Mouse (Mus musculus): ENCODE results near the gene Cbarp. TPM values are rescaled to one million over a fixed set of nuclear protein-coding genes. Genes with fewer than 3 reads are reported as not detected.

Gene Cbarp
- total and polyA plus RNA-seq, 2 experiments from 2014 or later, result 1.1 to 5.9 TPM

DNA sequence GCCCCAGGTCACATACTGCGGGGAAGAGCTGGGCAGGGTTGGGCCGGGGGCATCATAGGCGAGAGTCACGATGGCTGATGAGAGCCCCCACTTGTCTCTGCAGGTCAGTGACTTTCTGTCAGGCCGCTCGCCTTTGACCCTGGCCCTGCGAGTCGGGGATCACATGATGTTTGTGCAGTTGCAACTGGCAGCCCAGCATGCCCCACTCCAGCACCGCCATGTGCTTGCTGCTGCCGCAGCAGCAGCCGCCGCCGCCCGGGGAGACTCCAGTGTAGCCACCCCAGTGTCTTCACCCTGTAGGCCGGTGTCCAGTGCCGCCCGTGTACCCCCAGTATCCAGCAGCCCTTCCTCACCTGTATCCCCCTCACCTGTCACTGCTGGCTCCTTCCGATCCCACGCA is 13.1 kb upstream of the Cbarp start:
- Histone ChIP-seq H3K4me1 (ENCODE audit: control insufficient read depth, insufficient read depth) (peaks cover 36% of the 10 kb centered on the region), H3K4me2 (ENCODE audit: low read depth, low read length) (no peak overlapping the region), H3K36me3 (replicated peaks; ENCODE audit: control insufficient read depth, insufficient read depth, low read length) (peaks cover 68% of the 10 kb centered on the region), H3K9ac (replicated peaks; ENCODE audit: low read depth, low read length) (no peak overlapping the region; the same call in 1 of the 2 replicates), H3K9me3 (replicated peaks; ENCODE audit: control insufficient read depth, low read length) (no peaks in the 10 kb centered on the region), H3K27me3 (ENCODE audit: control insufficient read depth, insufficient read depth, low read length) (no peaks in the 10 kb centered on the region), H3K27ac (ENCODE audit: low read depth) (peak overlapping the region; percentile 99), H3K4me3 (ENCODE audit: low read depth, low read length) (no peak overlapping the region)
- DNase-seq (ENCODE audit: low spot score) (no peak), ATAC-seq (ENCODE audit: insufficient read depth, low read depth) (no peak)
- WGBS, result 87% methylated on average over 19 of the region's 19 CpGs
- TF ChIP-seq EP300 (IDR thresholded peaks at IDR 0.05; ENCODE audit: low read depth), result no peak
- TF ChIP-seq CTCF (IDR thresholded peaks at IDR 0.05; ENCODE audit: low read depth), result no peak

DNA sequence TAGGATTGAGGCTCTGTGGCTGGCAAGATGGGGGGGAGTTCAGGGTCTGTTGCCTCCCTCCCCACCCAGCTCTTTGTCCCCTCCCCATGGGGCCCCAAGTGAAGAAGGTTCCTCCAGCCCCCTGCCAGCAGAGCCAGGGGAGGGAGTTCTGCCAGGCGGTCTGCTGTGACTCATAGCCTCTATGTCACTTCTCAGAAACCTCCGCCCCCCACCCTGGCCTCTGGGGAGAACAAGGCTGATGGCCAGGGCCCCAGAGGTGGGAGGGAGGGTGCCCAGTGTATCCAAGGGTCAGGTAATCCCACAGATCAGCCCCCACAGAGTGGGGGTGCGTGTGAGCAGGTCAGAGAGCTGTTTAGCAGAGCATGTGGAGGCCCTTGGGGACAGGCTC is 12.2 kb upstream of the Cbarp start:
- Histone ChIP-seq H3K9me3 (replicated peaks; ENCODE audit: control insufficient read depth, low read length) (no peaks in the 10 kb centered on the region), H3K4me2 (ENCODE audit: low read depth, low read length) (peak overlapping the region; percentile 85), H3K4me1 (ENCODE audit: control insufficient read depth, insufficient read depth) (peaks cover 34% of the 10 kb centered on the region), H3K36me3 (replicated peaks; ENCODE audit: control insufficient read depth, insufficient read depth, low read length) (peaks cover 68% of the 10 kb centered on the region), H3K27ac (ENCODE audit: low read depth) (peak overlapping the region; percentile 99), H3K4me3 (ENCODE audit: low read depth, low read length) (peak overlapping the region; percentile 90), H3K27me3 (ENCODE audit: control insufficient read depth, insufficient read depth, low read length) (no peaks in the 10 kb centered on the region), H3K9ac (replicated peaks; ENCODE audit: low read depth, low read length) (peak overlapping the region; percentile 95)
- TF ChIP-seq CTCF (IDR thresholded peaks at IDR 0.05; ENCODE audit: low read depth) (no peak), EP300 (IDR thresholded peaks at IDR 0.05; ENCODE audit: low read depth) (no peak)
- WGBS, result 30% methylated on average over 3 of the region's 3 CpGs
- no peak for ATAC-seq (ENCODE audit: insufficient read depth, low read depth)
- DNase-seq (ENCODE audit: low spot score), result no peak

DNA sequence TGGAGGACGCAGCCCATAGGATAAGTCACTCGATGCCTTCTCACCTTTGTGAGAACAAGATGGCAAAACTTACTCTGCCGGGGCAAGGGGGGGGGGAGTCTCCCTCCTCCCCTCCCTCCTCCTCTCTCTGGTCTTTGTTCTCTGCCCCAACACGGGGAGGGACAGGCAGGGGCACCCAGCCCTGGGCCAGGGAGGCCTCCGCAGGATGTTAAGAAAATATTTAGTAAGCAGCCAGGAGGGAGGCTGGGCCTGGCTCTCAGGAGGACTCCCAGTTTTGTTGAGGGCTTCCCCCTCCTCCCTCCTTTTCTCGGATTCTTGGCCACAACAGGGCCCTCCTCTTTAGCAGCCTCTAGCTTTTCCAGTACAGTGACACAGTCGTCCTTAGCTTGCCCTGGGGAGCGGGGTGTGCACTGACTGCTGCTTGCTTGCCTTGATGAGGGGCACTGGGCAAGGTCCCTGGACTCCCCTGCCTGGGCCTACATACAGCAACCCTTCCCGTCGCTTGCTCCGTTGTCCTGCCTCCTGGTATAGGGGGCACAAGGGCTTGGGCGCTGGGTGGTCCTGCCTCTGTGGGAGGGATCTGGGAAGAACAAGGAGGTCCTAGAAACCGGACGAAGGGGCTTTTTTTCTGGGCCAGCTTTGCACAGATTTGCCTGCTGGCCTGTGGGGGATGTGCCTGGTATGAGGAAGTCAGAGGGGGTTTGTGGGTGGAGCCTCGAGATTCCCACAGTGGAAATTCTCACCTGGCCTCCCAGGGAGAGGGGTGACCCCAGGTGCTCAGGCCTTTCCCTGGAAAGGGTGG is 11.6 kb upstream of the Cbarp start:
- TF ChIP-seq EP300 (IDR thresholded peaks at IDR 0.05; ENCODE audit: low read depth) (no peak), CTCF (IDR thresholded peaks at IDR 0.05; ENCODE audit: low read depth) (no peak)
- Histone ChIP-seq H3K4me3 (ENCODE audit: low read depth, low read length) (peak overlapping the region; percentile 90), H3K4me2 (ENCODE audit: low read depth, low read length) (peak overlapping the region; percentile 85), H3K36me3 (replicated peaks; ENCODE audit: control insufficient read depth, insufficient read depth, low read length) (peaks cover 63% of the 10 kb centered on the region), H3K9ac (replicated peaks; ENCODE audit: low read depth, low read length) (peak overlapping the region; percentile 95), H3K27me3 (ENCODE audit: control insufficient read depth, insufficient read depth, low read length) (no peaks in the 10 kb centered on the region), H3K4me1 (ENCODE audit: control insufficient read depth, insufficient read depth) (peaks cover 37% of the 10 kb centered on the region), H3K27ac (ENCODE audit: low read depth) (peak overlapping the region; percentile 99), H3K9me3 (replicated peaks; ENCODE audit: control insufficient read depth, low read length) (no peaks in the 10 kb centered on the region)
- ATAC-seq (ENCODE audit: insufficient read depth, low read depth), result no peak
- 5% methylated on average over 15 of the region's 15 CpGs for WGBS
- peak; percentile 80 for DNase-seq (ENCODE audit: low spot score)

DNA sequence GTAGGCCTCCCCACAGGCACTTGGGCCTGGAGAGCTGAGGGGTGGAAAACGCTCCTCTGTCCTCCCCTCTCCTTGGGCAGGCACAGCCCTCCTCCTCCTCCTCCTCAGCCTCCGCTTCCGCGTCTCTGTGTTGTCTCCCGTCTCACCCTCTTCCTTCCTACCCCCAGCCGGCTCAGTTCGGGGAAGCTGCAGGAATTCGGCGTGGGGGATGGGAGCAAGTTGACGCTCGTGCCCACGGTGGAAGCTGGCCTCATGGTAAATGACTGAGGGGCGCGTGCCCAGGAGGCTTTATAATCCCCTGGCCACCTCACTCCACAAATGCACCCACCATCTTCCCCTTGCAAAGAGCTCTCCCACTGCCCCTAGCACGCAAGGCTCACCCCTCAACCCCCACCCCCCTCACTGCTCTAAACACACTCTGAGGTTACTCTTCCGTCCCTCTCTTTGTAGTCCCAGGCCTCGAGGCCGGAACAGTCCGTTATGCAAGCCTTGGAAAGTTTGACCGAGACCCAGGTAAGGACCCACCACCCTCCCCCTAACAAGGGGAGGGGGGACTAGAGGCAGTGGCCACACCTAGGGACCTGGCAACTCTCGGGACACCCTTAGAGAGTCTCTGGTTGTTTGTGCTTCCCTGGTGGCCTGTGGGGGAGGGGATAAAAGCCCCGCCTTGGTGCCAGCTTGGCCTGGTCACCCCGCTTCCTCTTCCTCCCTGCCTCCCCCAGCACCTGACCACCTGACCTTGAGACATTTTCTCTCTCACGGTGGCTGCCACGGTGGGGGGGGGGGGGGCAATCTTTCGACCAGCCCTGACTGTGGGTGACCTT is 10.8 kb upstream of the Cbarp start:
- peaks cover 39% of the 10 kb centered on the region for H3K4me1 ChIP-seq (ENCODE audit: control insufficient read depth, insufficient read depth)
- H3K27me3 ChIP-seq (ENCODE audit: control insufficient read depth, insufficient read depth, low read length), result no peaks in the 10 kb centered on the region
- H3K4me2 ChIP-seq (ENCODE audit: low read depth, low read length), result peak overlapping the region; percentile 85
- peak overlapping the region; percentile 95 for H3K9ac ChIP-seq (replicated peaks; ENCODE audit: low read depth, low read length)
- ATAC-seq (ENCODE audit: insufficient read depth, low read depth), result no peak
- peak; percentile 75 for DNase-seq (ENCODE audit: low spot score)
- peak overlapping the region; percentile 99 for H3K27ac ChIP-seq (ENCODE audit: low read depth)
- 1% methylated on average over 24 of the region's 26 CpGs for WGBS
- no peaks in the 10 kb centered on the region for H3K9me3 ChIP-seq (replicated peaks; ENCODE audit: control insufficient read depth, low read length)
- H3K36me3 ChIP-seq (replicated peaks; ENCODE audit: control insufficient read depth, insufficient read depth, low read length), result peaks cover 54% of the 10 kb centered on the region
- TF ChIP-seq EP300 (IDR thresholded peaks at IDR 0.05; ENCODE audit: low read depth) (no peak; the same call in 1 of the 2 replicates), CTCF (IDR thresholded peaks at IDR 0.05; ENCODE audit: low read depth) (no peak)
- H3K4me3 ChIP-seq (ENCODE audit: low read depth, low read length), result peak overlapping the region; percentile 90

DNA sequence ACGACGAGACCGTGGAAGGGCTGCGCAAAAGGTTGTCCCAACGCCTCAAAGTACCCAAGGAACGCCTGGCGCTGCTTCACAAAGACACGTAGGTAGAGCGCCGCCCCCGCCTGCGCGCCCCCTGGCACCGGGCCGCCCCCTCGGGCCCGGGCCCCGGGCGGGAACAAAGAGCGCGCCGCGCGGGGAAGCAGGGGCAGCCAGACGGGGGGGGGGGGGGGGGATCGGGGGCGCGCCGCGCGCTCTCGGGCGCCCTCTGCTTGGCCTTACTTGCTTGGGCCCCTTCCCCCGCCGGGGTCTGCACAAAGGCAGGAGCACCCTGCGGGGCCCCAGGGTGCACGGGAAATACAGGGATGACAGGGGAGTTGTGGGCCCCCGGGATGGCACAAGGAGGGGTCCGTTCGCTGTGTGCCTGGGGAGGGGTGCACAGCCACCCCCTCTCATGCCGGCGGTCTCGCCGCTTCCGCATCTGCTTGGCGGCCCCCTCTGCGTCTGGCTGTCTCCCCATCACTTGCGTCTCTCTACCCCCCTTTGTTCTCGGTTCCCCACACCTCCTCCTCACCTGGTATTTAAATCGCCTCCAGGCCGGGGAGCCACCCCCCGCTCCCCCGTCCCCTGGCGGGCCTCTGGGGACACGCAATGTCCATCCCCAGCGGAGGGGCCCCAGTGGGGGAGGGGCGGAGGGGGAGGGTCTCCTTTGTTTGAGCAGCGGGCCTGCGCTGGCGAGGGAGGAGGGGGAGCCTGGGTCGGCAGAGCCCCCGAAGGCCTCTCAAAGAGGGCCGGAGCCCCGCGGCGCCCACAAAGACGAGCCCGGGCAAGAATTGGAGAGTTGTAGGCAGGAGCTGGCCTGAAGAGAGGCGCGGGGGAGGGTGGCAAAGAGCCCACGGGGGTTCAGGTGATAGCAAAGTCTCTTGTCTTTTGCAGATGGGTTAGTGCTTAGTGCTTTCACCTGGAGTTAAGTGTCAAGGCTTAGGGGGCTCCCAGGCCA is 9.9 kb upstream of the Cbarp start:
- TF ChIP-seq EP300 (IDR thresholded peaks at IDR 0.05; ENCODE audit: low read depth) (no peak; the same call in 1 of the 2 replicates), CTCF (IDR thresholded peaks at IDR 0.05; ENCODE audit: low read depth) (no peak)

More for the DNA sequence above, 9.9 kb upstream of the Cbarp start:
- peak overlapping the region; percentile 95 for H3K9ac ChIP-seq (replicated peaks; ENCODE audit: low read depth, low read length)
- H3K36me3 ChIP-seq (replicated peaks; ENCODE audit: control insufficient read depth, insufficient read depth, low read length), result peaks cover 51% of the 10 kb centered on the region
- 1% methylated on average over 49 of the region's 71 CpGs for WGBS
- no peaks in the 10 kb centered on the region for H3K27me3 ChIP-seq (ENCODE audit: control insufficient read depth, insufficient read depth, low read length)
- H3K9me3 ChIP-seq (replicated peaks; ENCODE audit: control insufficient read depth, low read length), result no peaks in the 10 kb centered on the region
- peak overlapping the region; percentile 90 for H3K4me3 ChIP-seq (ENCODE audit: low read depth, low read length)
- H3K4me1 ChIP-seq (ENCODE audit: control insufficient read depth, insufficient read depth), result peaks cover 45% of the 10 kb centered on the region
- peak overlapping the region; percentile 99 for H3K27ac ChIP-seq (ENCODE audit: low read depth)
- ATAC-seq (ENCODE audit: insufficient read depth, low read depth) (no peak), DNase-seq (ENCODE audit: low spot score) (peak; percentile 44)
- peak overlapping the region; percentile 85 for H3K4me2 ChIP-seq (ENCODE audit: low read depth, low read length)
